Mouse (Mus musculus): Measurements from ENCODE around the gene Acsf2.

Gene Acsf2

DNA sequence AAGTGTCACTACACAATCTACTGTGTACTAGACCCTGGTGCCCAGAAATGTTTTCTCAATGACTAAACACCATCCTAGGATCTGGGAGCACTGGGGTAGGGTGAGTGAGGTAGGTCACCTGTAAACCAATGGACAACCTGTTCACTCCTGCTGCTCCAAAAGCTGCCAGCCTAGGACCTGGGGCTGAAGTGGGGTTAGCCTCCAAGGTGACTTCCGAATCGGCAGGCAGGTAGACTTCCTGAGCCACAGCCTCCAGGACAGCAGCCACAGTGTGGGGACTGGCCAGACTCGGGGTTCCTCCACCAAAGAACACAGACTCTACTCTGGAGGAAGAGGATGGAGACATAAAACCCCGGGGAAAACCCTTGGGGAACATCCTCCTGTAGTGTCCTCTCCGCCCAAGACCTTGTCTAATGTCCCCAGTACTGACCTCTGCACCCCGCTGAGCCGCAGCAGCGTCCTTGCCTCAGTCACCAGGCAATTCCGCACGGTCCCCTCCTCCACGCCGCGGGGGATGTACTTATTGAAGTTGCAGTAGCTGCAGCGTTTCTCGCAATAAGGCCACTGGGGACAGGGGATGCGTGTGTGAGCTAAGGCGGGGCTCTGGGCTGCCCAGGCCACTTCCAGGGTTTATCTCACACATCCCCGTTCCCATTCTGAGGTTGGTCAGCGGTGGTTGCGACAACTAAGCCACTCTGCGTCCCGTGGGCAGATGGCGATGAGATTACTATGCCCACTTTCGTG, 53.5 kb downstream of the Acsf2 start:
- DNase-seq (ENCODE audit: low read depth), result peak; percentile 50

DNA sequence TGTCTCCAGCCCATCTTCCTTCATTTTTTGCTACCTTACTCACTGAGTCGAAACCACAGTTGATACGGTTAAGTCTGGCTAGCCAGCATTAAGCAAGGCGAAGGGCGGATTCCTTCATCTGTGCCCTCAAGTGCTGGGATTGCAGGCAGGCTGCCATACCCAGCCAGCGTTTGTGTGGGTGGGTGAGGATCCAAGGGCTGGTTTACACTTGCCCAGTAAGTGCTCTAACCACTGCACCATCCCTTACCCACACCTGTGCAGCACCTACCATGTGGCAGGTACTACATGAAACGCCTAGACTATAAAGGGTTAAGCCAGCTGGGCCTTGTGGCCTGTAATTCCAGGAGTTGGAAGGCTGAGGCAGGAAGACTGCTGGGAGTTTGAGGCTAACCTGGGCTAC, 54.4 kb downstream of the Acsf2 start:
- no peak for DNase-seq (ENCODE audit: low read depth)

DNA sequence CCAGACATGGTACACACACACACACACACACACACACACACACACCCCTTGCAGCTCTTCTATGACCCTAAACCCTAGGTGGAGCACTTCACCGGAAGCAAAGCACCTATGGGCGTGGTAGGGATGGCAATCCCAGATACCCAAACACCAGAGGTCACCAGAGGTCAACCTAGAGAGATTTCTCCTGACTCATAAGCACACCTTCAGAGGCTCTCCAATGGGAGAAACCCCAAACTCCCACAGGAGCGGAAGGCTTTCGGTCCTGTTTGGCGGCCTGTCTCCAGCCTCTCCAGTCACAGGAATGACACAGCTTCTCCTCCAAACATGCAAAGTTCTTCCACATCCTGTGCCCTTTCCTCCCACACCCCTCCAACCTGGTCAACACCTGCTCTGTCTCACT, 55.3 kb downstream of the Acsf2 start:
- DNase-seq (ENCODE audit: low read depth), result no peak

DNA sequence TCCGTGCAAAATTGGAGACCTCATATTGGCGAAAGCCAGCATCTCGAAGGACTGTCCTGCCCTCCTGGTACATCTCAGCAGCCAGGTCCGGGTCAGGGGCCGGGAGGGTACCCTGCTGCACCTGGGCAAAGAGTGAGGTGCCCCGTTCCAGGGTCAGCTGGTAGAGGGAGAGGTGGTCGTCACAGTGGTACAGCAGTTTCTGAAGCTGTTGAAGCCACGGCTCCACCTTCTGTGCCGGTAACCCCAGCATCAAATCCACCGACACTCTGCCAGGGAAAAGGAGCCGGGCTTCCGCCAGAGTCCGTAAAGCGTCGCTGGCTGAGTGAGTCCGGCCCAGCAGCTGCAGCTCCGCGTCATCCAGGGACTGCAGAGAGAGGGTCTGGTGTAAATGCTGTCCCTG, 57.2 kb downstream of the Acsf2 start:
- no peak for DNase-seq (ENCODE audit: low read depth)

DNA sequence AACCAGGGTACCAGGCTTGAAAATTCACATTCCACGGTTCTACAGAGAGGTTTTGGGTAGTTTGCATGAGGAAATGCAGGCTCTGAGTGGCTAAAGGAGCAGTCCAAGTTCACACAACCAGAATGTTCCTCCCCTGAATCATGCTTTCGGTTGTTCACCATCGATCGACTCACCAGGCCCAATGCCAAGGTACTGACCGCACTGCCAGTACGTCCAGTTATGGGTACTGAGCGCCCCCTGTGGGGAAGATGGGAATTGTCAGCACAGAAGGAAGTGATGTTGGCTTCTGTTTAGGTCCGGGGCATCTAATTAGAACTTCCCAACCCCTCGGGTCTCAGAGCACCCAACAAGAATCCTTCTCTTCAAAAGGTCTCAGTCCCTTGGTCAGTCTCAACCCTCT, 57.7 kb downstream of the Acsf2 start:
- DNase-seq (ENCODE audit: low read depth), result peak; percentile 99

DNA sequence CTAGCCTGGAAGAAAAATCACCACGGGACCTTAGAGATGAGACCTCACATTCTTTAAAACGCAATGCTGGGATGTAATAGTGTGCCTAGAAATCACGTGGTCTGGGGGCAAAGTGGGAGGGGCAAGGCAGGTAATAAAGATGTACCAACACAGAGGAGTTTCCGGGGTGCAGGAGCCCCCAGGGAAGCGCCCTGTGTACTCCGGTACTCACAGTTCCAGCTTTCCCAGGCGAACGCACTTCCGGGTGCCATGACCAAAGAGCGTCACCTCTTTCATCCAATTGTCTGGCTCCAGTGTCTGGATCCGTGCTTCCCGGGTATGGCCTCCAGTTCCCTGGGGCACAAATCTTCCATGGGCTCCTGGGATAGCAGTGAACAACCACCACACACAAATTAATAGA, 58.3 kb downstream of the Acsf2 start:
- DNase-seq (ENCODE audit: low read depth), result no peak

DNA sequence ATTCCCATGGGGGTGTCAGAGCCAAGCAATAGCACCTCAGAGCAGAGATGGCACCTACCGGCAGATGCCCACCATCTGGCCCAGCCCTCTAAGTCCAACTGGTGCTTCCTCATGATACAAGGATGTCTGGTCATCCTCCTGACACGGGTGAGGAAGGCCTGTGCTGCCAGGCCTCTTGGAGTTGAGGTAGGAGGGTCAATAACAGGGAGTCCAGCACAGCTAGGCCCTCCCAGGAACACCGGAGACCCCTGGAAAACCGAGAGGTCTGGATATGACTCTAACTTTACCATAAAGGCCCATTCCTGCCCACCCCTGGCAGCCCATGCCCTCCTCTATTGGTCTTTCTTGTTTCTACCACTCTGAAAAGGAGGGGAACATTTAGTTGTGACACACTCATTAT, 59.3 kb downstream of the Acsf2 start:
- no peak for DNase-seq (ENCODE audit: low read depth)

DNA sequence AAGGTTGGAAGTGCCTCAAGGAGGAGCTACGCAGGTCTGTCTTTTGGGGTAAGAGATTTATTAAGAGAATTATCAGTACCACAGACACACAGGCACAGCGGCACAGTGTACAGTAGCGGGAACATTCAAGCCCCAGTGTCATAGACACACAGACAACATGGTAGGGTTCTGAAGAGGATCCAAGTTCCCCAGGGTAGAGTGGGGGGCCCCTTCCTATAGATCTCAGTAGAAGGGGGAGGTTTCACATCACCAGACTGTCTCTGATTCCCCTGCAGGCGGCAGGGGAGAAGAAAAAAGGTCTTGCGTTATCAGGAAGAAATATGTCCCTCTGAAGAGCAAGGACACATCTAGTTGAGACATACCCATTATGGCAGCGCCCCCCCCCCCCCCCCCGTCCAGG, 61.9 kb downstream of the Acsf2 start:
- DNase-seq (ENCODE audit: low read depth), result no peak

DNA sequence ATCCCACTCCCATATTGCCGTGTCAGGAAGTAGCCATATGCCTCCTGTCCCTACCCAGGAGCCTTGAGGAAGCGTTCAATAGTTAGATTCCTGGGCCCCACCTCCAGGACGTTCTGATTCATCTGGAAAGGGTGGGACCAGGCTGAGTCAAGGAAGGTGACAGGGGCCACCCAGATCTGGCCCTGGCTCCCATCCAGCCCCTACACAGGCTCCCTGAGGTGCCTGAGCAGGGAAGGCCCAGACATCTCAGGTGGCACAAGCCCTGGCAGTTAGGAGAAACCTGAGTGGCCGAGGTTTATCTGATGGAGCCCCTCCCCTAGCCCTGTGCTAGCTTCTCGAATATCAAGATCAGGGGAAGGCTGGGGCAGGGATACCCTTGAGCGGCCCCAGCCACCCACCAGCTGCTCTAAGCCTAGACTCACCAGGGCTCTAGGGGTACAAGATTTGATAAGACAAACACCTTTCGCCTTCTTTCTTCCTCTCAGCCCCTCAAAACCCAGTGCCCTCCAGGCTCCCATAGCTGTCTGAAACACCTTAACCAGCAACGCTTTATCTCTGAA, 62.9 kb downstream of the Acsf2 start:
- no peak for DNase-seq (ENCODE audit: low read depth)

DNA sequence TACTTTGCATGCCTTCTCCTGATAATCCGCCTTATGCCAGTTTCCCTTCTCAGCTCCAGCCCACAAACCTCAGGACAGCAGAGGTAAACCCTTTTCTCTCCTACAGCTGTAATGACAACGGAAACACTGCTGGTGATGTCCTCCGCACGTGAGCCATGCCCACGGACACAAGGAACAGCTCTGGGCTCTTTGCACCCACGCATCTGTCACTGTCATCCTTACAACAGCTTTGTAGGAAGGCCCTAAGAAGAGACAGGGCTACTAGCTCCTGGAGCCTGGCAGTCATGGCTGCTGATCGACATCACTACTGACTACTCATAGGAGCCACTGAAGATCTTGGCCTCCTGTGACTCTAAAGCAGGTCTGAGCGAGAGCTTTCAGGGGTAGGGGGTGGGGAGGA, 68.5 kb downstream of the Acsf2 start:
- DNase-seq (ENCODE audit: low read depth), result no peak

DNA sequence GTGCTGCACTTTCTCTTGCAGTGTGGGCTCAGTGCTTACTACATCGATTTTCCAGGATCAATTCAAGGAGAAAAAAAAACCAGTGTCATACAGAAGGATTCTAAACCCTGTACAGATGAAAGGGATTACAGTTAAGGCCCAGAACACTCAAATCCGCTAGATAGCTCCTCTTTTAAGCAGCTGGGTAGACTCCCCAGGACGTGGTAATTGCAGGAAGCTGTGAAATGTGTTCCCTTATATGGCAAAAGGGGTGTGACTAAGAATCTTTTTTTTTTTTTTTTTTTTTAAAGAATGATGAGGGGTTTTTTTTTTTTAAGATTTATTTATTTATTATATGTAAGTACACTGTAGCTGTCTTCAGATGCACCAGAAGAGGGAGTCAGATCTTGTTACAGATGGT, 72.8 kb downstream of the Acsf2 start:
- no peak for DNase-seq (ENCODE audit: low read depth)

DNA sequence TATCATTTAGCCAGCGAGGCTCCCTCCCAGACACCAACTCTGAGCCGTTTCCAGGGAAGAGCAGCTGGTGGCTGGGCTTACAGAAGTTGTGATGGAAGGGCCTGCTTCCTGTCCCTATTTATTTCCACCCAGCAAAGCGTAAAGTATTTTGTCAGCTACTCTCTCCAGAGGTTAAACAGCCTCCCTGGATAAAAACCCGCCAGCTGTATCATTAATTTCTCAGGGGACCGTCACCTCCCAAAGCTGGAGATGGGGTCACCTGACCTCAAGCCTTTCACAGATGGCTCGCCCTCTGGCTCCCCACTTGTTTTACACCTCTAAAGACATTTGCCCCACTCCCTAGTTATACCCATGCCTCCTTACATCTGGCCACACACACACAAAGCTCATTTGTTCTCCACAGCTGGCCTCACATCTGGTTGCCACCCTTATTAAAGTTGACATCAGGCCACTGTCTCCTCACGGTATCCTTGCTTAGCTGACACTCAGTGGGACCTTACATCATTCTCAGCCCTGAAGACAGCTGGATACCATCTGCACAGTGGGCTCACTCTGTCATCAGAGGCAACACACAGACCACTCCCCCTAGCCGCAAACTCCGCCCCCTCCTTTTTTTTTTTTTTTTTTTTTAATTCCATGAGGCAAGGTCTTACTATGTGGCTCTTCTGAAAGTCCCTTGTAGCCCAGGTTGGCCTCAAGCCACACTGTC, 75.3 kb downstream of the Acsf2 start:
- peak; percentile 28 for DNase-seq (ENCODE audit: low read depth)

DNA sequence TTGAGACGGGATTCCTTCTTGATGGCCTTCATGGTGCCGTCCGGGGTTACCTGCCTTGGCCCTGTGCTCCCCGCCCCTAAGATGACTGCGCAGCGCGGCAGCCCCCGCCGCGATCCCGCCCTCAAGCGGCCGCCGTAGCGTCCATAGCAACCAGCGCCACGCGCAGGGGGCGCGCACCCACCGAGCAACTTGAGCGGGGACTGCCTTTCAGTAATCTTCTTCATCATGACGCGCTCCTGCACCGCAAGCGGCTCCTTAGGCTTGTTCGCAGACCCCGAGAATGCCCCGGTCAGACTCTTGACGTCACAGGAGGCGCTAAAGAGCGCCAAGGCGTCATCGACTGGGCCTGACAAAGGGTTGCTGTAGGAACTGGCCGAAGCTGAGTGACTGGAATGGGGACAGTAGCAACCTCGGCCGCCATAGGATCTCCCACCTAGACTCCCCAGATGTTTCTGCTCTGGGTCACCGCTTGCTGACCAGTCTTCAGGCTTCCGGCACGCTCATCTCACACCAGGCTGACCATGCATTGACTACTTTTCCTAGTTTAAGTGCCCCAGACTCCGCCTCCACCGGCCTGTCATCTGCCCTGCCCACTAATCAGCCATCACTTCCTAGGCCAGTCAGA, 80.3 kb downstream of the Acsf2 start, which contains the start of gene Mycbpap:
Gene Mycbpap (minus strand): TSS at position 524 of the 625 bp plus-strand sequence.
- no peak for DNase-seq (ENCODE audit: low read depth)

DNA sequence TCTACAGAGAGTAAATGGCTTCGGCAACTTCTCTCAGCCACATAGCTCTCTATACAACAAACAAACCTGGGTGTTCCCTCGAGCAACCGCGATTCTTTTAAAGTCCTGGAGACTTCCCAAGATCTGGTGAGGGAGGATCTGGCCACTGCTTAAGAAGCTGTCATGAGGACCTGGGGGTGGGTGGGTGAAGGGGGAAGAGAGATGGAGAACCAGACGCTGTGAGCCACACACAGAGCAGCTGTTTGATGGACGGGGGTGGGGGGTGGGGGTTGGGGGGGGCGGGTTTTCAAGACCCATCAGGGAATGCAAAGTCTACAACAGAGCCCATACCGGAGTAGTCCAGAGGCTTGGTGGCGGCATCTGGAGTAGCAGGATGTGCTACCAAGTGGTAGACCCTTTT, 88.2 kb downstream of the Acsf2 start:
- peak; percentile 32 for DNase-seq (ENCODE audit: low read depth)

DNA sequence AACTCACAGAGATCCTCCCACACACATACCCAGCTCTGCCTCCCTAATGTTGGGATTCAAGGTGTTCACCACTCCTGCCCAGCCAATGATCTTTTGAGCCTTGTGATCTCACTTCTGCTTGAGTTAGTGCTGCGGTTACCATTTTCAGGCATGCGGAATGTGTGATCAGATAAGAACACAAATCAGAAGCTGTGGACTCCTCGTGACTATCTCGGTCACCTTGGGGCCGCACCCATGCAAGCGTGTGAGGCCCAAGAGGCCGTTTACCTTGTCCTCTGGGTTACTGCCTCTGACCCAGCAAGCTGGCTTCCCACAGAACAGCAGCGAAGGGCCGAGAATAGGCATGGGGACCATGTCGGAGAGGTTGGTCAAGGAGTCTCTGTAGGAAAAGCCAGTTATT, 92.7 kb downstream of the Acsf2 start:
- no peak for DNase-seq (ENCODE audit: low read depth)
